Mouse (Mus musculus): ENCODE results near the gene Mrgprx1. TPM values are rescaled to one million over a fixed set of nuclear protein-coding genes. Genes with fewer than 3 reads are reported as not detected.

The Mrgprx1 gene
- polyA plus RNA-seq (2015; fragmentation: Nextera tagmentation; extraction: Ambion mirVana) = not detected in 2 replicates

- no peak within 1 kb of the TSS for H3K27ac ChIP-seq
- WGBS = 91% methylated on average over 3 of the region's 3 CpGs
- no peak for ATAC-seq
Observed at GRCm38 (mm10) chr7:48027497-48027896, at the start of gene Mrgprx1. TSS of gene Mrgprx1 (minus strand) at chr7:48027597.

GRCm38 (mm10) chr7:48075521-48075920, 48.1 kb upstream of the Mrgprx1 start:
- Histone ChIP-seq H3K27me3 (no peaks in the 10 kb centered on the region), H3K4me1 (replicated peaks) (no peaks in the 10 kb centered on the region), H3K36me3 (no peaks in the 10 kb centered on the region), H3K9ac (replicated peaks) (no peak overlapping the region), H3K4me2 (replicated peaks) (no peak overlapping the region), H3K27ac (no peak overlapping the region), H3K9me3 (no peaks in the 10 kb centered on the region), H3K4me3 (replicated peaks) (no peak overlapping the region)
- ATAC-seq = no peak

More at GRCm38 (mm10) chr7:48027497-48027896, at the start of gene Mrgprx1:
- no peaks in the 10 kb centered on the region for H3K27me3 ChIP-seq
- no peaks in the 10 kb centered on the region for H3K4me1 ChIP-seq (replicated peaks)
- H3K9ac ChIP-seq (replicated peaks) = no peak within 1 kb of the TSS
- no peaks in the 10 kb centered on the region for H3K9me3 ChIP-seq
- no peak within 1 kb of the TSS for H3K4me3 ChIP-seq (replicated peaks)
- no peaks in the 10 kb centered on the region for H3K36me3 ChIP-seq
- H3K4me2 ChIP-seq (replicated peaks) = no peak within 1 kb of the TSS

GRCm38 (mm10) chr7:48046475-48047185, 19.2 kb upstream of the Mrgprx1 start:
- Histone ChIP-seq H3K27ac (no peak overlapping the region), H3K9me3 (no peaks in the 10 kb centered on the region), H3K27me3 (no peaks in the 10 kb centered on the region), H3K9ac (replicated peaks) (no peak overlapping the region), H3K4me3 (replicated peaks) (no peak overlapping the region), H3K4me2 (replicated peaks) (no peak overlapping the region), H3K4me1 (replicated peaks) (no peaks in the 10 kb centered on the region), H3K36me3 (no peaks in the 10 kb centered on the region)
- no peak for ATAC-seq
- WGBS = 84% methylated on average over 4 of the region's 4 CpGs

GRCm38 (mm10) chr7:48044046-48044445, 16.6 kb upstream of the Mrgprx1 start:
- Histone ChIP-seq H3K4me1 (replicated peaks) (no peaks in the 10 kb centered on the region), H3K27ac (no peak overlapping the region), H3K4me3 (replicated peaks) (no peak overlapping the region), H3K4me2 (replicated peaks) (no peak overlapping the region), H3K9me3 (no peaks in the 10 kb centered on the region), H3K9ac (replicated peaks) (no peak overlapping the region), H3K36me3 (no peaks in the 10 kb centered on the region), H3K27me3 (no peaks in the 10 kb centered on the region)
- WGBS = 77% methylated on average over 1 of the region's 1 CpGs
- ATAC-seq = no peak

- 50% methylated on average over 2 of the region's 2 CpGs for WGBS
- Histone ChIP-seq H3K9ac (replicated peaks) (no peak overlapping the region), H3K4me2 (replicated peaks) (no peak overlapping the region), H3K36me3 (no peaks in the 10 kb centered on the region), H3K9me3 (no peaks in the 10 kb centered on the region), H3K27me3 (no peaks in the 10 kb centered on the region), H3K4me3 (replicated peaks) (no peak overlapping the region), H3K27ac (no peak overlapping the region), H3K4me1 (replicated peaks) (no peaks in the 10 kb centered on the region)
- ATAC-seq = no peak
Observed at GRCm38 (mm10) chr7:48017874-48018273, 9.5 kb downstream of the Mrgprx1 start.

GRCm38 (mm10) chr7:47995689-47996088, 31.7 kb downstream of the Mrgprx1 start:
- no peaks in the 10 kb centered on the region for H3K9me3 ChIP-seq

GRCm38 (mm10) chr7:47986752-47987151, 40.6 kb downstream of the Mrgprx1 start:
- H3K27me3 ChIP-seq = no peaks in the 10 kb centered on the region
- H3K27ac ChIP-seq = no peak overlapping the region
- H3K4me1 ChIP-seq (replicated peaks) = no peaks in the 10 kb centered on the region
- H3K36me3 ChIP-seq = no peaks in the 10 kb centered on the region
- H3K4me3 ChIP-seq (replicated peaks) = no peak overlapping the region
- no peak overlapping the region for H3K9ac ChIP-seq (replicated peaks)
- no peak for ATAC-seq
- H3K9me3 ChIP-seq = no peaks in the 10 kb centered on the region
- no peak overlapping the region for H3K4me2 ChIP-seq (replicated peaks)
- WGBS = 59% methylated on average over 1 of the region's 1 CpGs

More at GRCm38 (mm10) chr7:47995689-47996088, 31.7 kb downstream of the Mrgprx1 start:
- H3K4me3 ChIP-seq (replicated peaks) = no peak overlapping the region
- no peak for ATAC-seq
- H3K27ac ChIP-seq = no peak overlapping the region
- H3K4me2 ChIP-seq (replicated peaks) = no peak overlapping the region
- no peak overlapping the region for H3K9ac ChIP-seq (replicated peaks)
- H3K27me3 ChIP-seq = no peaks in the 10 kb centered on the region
- no peaks in the 10 kb centered on the region for H3K4me1 ChIP-seq (replicated peaks)
- no peaks in the 10 kb centered on the region for H3K36me3 ChIP-seq
- 80% methylated on average over 3 of the region's 3 CpGs for WGBS

- no peak within 1 kb of the TSS for H3K4me2 ChIP-seq (replicated peaks)
- no peak within 1 kb of the TSS for H3K27ac ChIP-seq
- no peak for ATAC-seq
- no peaks in the 10 kb centered on the region for H3K36me3 ChIP-seq
- 94% methylated on average over 1 of the region's 1 CpGs for WGBS
- no peak within 1 kb of the TSS for H3K4me3 ChIP-seq (replicated peaks)
- H3K9ac ChIP-seq (replicated peaks) = no peak within 1 kb of the TSS
- no peaks in the 10 kb centered on the region for H3K4me1 ChIP-seq (replicated peaks)
- H3K9me3 ChIP-seq = no peaks in the 10 kb centered on the region
- no peaks in the 10 kb centered on the region for H3K27me3 ChIP-seq
Observed at GRCm38 (mm10) chr7:47981995-47982394, 45.4 kb downstream of the Mrgprx1 start, which contains the start of gene Mrgpra4. TSS of gene Mrgpra4 (minus strand) at chr7:47982095.

Other genes starting within 250 kb of the Mrgprx1 start
- not detected in 2 replicates for gene Mrgpra4, start 45.5 kb downstream of the Mrgprx1 start, polyA plus RNA-seq (2015; fragmentation: Nextera tagmentation; extraction: Ambion mirVana)
- not detected in 2 replicates for gene Mrgprb5, start 141.4 kb upstream of the Mrgprx1 start, polyA plus RNA-seq (2015; fragmentation: Nextera tagmentation; extraction: Ambion mirVana)
- not detected in 2 replicates for gene Mrgprb4, start 171.7 kb upstream of the Mrgprx1 start, polyA plus RNA-seq (2015; fragmentation: Nextera tagmentation; extraction: Ambion mirVana)